Mouse (Mus musculus) c-Kit-positive CD71-negative TER-119-negative erythroid progenitor cells, embryonic 14.5 days (primary cell): ENCODE measurements at regions not wholly inside any gene's neighbourhood (a gene's known extent, or its start where the extent isn't known, plus 50 kb on each side); places are given as distances from the start of the nearest gene placed in this dataset.
A peak's percentile ranks its signal among the peaks of the same experiment; 100 is the strongest.

Source experiments
- DNase-seq: peaks from one replicate; pipeline ENCODE4 v3.0.0-alpha.2; 2013; ENCODE audit warnings: low read depth

DNA sequence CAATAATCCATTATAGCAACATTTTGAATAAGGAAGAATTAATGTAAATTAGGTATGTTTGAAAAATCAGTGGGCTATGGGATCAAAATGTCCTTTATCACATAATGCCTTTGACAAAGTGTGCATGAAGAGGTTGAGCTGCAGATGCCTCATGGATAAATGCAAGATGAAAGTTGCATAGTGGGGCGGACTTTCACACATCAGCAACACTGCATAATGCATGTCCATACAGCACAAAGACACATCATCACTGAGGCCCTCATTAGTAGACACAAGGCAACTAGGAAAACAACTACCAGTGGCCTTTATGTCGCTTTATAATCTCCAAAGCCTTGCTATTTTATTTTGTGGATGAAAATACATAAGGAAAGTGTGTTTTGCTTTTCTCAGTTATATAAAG is 105.8 kb upstream of the Rap2b start:
- DNase-seq, result no peak

DNA sequence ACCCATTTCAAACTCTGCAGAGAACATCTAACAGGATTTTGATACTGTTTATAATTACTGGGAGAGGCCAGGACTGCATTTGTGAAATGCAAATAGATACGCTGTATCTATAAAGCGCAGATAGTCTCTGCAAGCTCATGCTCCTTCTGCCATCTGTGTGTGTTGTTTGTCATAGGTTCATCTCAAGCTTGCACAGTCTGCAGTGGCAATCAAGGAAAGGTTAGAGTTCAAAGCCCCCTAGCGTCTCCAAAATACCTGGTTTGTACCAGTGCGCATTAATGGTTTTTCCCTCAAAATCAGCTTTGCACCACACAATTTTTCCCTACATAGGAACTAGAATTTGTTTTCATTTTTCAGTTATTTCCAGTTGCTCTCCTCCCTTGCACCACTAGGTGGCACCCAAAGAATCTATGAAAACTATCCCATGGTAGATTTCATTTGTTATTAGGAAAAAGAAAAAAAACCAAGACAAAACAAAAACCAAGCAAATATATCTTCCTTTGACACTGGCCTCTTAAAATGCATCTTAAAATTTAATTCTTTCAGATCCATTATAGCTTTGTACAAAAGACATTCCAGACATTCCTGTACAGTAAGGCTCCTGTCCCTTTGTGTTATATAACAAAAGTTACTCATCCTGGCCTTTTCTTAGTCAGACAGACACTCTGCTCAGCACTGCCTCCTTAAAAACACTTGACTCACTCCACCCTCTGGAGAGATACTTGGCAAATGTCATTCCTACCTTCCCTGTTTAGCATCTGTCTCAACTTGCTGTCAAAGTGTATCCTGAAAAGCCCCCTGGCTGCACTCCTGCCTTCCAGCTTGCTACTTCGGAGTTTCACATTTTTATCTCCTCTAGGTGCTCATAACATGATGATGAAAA is 92.7 kb upstream of the Rap2b start:
- peak; percentile 44 for DNase-seq

DNA sequence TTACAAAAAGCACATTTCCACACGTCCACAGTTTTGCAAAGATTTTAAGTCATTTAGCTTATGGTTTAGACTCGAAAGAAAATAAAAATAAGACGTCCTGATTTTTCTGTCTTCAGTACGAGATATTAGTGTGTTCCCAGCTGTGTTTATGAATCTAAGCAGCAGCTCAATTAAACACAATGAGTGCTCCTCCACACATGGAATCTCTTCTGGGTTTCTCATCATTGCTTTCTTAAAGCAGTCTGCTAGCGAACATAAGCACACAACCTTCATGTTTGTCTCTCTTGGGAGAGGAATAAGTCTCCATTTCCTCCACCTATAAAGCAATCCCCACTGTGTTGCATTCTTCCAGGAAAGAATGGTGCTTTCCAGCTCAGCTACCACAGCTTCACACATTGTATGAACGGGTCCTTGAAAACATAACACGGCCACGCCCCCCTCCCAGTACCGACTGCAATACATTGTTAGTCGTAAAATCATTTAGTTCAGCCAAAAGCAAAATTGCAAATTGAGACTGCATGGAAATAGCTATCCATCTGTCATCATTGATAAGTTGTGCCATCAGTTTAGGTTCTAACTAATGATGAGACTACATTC is 75.4 kb upstream of the Rap2b start:
- DNase-seq, result no peak

DNA sequence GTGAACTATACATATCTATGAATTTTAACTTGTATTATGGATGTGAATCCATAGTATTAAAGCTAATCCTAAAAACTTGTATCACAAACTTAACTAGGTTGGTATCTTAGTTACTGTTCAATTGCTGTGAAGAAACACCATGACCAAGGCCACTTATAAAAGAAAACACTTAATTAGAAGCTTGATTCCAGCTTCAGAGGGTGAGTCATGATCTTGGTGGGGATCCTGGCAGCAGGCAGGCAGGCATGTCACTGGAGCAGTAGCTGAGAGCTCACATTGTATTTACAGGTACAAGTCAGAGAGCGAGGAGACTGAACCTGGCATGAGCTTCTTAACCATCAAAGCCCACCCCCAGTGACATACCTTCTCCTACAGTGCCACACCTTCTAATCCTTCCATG is 73.2 kb upstream of the Rap2b start:
- no peak for DNase-seq

DNA sequence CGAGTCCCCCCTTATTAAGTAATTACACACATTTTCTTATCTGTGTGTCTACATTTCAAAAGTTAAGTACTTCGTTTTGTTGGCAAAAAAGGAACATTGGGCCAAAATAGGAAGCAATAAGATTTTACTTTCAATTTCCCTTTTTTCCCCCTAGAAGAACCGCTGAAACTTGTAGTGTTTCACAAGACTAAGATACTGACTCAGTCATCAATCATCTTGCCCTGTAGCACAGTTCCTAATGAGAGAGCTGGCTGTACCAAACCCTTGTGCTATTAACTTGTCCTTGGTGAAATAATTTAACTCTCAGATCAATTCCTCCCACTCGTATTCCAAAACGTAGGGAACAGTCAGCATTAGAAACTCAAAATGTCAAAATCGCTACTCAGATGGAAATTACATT is 66.6 kb upstream of the Rap2b start:
- DNase-seq, result peak; percentile 29

DNA sequence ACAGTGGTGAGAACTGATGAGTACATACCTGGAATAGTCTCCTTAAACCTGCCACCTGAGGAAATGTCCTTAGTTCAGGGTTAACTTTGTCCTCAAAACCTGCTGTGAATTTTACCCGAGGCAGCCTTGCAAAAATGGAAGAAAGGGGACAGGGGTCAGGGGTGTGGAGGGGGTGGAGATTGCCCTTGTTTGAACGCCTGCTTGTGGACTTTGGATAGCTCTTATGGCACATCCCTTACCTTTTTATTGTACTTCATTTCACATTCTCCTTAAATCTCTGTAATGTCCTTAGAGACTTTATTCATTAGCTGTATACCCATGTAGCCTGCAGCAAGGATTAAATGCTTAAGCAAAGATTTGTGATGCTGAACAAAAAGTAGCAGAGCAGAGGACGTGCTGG is 64.1 kb upstream of the Rap2b start:
- no peak for DNase-seq

DNA sequence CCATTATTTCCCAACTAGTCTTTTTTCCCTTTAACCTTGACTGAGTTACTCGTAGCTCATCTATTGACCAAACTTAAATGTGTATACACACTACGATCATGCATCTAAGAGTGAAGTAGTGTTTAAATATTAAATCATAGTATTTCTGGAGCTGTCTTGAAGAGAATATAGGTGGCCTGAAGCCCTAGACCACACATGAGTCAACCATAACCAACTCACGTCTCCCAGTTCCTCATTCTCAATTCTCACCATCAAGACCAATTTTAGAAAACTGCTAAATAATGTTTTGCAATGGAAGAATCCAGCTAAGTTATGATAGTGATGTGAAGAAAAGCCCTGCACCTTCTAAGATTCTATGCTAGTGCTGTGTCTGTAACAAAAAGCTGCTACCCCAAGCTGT is 59.2 kb upstream of the Rap2b start:
- peak; percentile 8 for DNase-seq

DNA sequence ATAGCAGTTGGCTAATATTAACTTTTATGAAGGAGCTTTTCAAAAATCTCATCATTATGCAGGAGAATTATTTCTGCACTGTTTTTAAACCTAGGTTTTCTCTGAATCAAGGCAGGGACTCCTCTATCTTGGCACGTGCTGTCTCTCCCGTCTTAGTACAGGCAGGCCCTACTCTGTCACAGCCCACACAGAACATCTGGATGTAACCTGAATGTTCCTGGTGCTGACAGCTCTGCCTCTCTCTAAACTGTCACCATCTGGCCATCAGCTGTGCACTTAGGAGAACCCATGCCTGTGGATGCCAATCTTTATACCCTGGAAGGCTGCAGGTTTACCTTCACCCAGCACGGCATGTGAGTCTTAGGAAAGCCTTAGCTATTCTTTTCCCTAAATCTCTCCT is 58.0 kb upstream of the Rap2b start:
- DNase-seq, result no peak

DNA sequence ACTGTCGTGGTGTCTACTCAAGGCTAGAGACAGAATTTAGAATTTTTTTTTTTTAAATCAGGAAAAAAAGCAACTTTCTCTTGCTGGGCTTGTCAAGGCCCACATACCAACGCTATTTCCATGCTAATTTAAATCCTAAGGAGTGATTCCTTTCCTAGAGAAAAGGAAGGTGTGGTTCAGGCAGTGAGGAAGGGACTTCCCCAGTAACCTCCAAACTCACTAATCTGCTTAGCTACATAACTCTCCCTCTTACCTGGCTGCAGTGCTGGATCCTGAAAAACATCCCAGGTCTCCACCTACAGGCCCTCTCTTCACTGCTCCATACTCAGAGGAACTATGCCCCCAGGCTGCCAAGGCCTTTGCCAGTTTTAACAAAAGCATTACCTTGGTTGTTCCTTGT is 55.1 kb upstream of the Rap2b start:
- DNase-seq, result no peak

DNA sequence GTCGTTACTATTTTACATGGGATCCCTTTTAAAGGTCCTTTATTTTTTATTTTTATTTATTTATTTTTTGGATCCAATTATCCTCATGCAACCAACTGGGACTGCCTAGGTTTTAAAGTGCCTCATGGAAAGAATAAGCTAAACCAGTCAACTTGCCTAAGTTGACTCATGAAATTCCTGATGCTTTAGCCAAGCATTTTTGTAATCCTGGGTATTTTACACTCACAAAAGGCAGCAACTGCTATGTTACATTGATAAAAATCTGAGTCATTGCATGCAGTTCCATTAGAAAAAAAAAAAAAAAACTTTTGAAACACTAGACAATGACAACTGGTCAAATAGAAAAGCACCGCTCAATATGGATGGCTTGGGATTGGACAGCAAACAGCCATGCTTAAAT is 52.7 kb upstream of the Rap2b start:
- no peak for DNase-seq

DNA sequence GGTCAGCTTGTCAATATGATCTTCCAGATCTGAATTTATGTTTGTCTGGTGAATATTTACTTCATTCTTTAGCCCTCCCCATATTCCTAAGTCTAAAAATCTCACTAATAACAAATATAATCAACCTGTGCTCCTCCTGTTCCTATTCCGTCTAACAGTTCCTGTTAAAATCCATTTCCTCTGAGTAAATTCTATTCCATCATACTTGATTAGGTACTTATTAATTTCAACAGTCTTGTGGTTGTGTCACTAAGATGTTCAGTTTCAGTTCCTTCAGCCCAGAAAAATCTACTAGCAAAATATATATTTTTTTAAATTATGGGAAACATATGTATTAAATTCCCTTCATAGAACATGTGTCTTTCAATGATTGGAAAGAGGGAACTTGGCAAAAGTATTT is 52.2 kb upstream of the Rap2b start:
- DNase-seq, result no peak
